Mouse (Mus musculus) lung, postnatal 10 days (tissue): ENCODE results near the gene Slc4a10.

Experiments
- DNase-seq: peaks from one replicate; pipeline ENCODE4 v3.0.0; 2021

The Slc4a10 gene

GRCm38 (mm10) chr2:62356606-62357005 is 310.3 kb downstream of the Slc4a10 start:
- DNase-seq = no peak

- no peak for DNase-seq
Measured at GRCm38 (mm10) chr2:62357259-62357658, 311.0 kb downstream of the Slc4a10 start.

GRCm38 (mm10) chr2:62360872-62361271 is 314.6 kb downstream of the Slc4a10 start:
- DNase-seq = no peak

GRCm38 (mm10) chr2:62361514-62361913 is 315.3 kb downstream of the Slc4a10 start:
- no peak for DNase-seq

- DNase-seq = no peak
Measured at GRCm38 (mm10) chr2:62362211-62362610, 315.9 kb downstream of the Slc4a10 start.

- no peak for DNase-seq
Measured at GRCm38 (mm10) chr2:62363606-62364005, 317.3 kb downstream of the Slc4a10 start.

GRCm38 (mm10) chr2:62368349-62369053 is 322.2 kb downstream of the Slc4a10 start:
- no peak for DNase-seq

GRCm38 (mm10) chr2:62370048-62370447 is 323.8 kb downstream of the Slc4a10 start:
- DNase-seq = no peak

GRCm38 (mm10) chr2:62373692-62374091 is 327.4 kb downstream of the Slc4a10 start:
- no peak for DNase-seq
